9 mouse cellular contexts compared by ENCODE assay signal in the genomic region with DNA sequence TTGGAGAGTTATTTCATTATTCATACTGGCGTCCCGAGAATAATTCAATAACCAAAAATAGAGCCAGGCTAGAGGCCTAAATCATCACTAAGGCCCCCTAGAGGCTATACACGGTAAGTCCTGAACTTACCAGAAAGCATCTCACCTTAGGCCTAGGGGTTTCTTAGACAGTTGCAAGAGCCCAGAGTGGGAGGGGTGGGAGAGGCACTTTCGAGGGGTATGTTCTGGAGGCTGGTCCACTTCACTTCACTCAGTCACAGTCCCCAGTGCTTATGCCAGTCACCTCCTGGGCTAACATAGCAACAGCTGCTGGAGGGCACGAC.
A peak's percentile ranks its signal among the peaks of the same experiment; 100 is the strongest.
DNase-seq lines count a peak whose midpoint lies in the region; ATAC-seq and TF ChIP-seq lines count a peak whose summit lies in the region.
"Had no signal": no experiment of that assay in that cellular context is flagged by ENCODE, and none has a peak within 500 bp of the region (broad histone marks: within the 10 kb centered on the region; RNA-seq: fewer than 3 reads in every experiment).

No protein-coding gene starts in this region.

- H3K36me3 ChIP-seq in forebrain, embryonic 15.5 days, result no peaks in the 10 kb centered on the region
- H3K36me3 ChIP-seq in forebrain, postnatal 0 days (ENCODE audit: insufficient read depth), result no peaks in the 10 kb centered on the region
- H3K36me3 ChIP-seq in midbrain, embryonic 13.5 days, result no peaks in the 10 kb centered on the region
- no peaks in the 10 kb centered on the region for H3K36me3 ChIP-seq in midbrain, embryonic 10.5 days
- H3K36me3 ChIP-seq: neural tube, embryonic 13.5 days had no signal

- TF ChIP-seq CTCF in forebrain, postnatal 0 days (IDR thresholded peaks at IDR 0.05; ENCODE audit: low read depth), result no peak

- no peak overlapping the region for H3K4me2 ChIP-seq in forebrain, embryonic 15.5 days (replicated peaks)
- H3K4me2 ChIP-seq in forebrain, postnatal 0 days (ENCODE audit: low read depth), result no peak overlapping the region
- H3K4me2 ChIP-seq in midbrain, embryonic 13.5 days (replicated peaks), result no peak overlapping the region

- no peak overlapping the region for H3K4me3 ChIP-seq in forebrain, embryonic 15.5 days
- H3K4me3 ChIP-seq in forebrain, postnatal 0 days (ENCODE audit: low read depth, low read length), result no peak overlapping the region
- no peak overlapping the region for H3K4me3 ChIP-seq in midbrain, embryonic 13.5 days (replicated peaks)
- H3K4me3 ChIP-seq in midbrain, embryonic 10.5 days, result no peak overlapping the region

- peak; percentile 29; the same call in 1 of the 2 replicates for ATAC-seq in forebrain, embryonic 15.5 days (replicated peaks)
- ATAC-seq in forebrain, postnatal 0 days, result no peak
- peak; percentile 43; the same call in 1 of the 2 replicates for ATAC-seq in midbrain, embryonic 13.5 days
- peak; percentile 74 for ATAC-seq in megakaryocyte progenitor cell, adult 5-6 weeks (replicated peaks; ENCODE audit: poor library complexity)

- H3K9me3 ChIP-seq in forebrain, embryonic 15.5 days, result no peaks in the 10 kb centered on the region
- H3K9me3 ChIP-seq in forebrain, postnatal 0 days (ENCODE audit: low read length), result no peaks in the 10 kb centered on the region
- no peaks in the 10 kb centered on the region for H3K9me3 ChIP-seq in midbrain, embryonic 13.5 days
- H3K9me3 ChIP-seq in midbrain, embryonic 10.5 days (replicated peaks), result no peaks in the 10 kb centered on the region
- H3K9me3 ChIP-seq: neural tube, embryonic 13.5 days had no signal

- WGBS in forebrain, embryonic 15.5 days, result 76% methylated on average over 5 of the region's 5 CpGs
- 81% methylated on average over 5 of the region's 5 CpGs for WGBS in forebrain, postnatal 0 days
- 77% methylated on average over 5 of the region's 5 CpGs for WGBS in midbrain, embryonic 13.5 days
- 76% methylated on average over 5 of the region's 5 CpGs for WGBS in midbrain, embryonic 10.5 days

- H3K9ac ChIP-seq in forebrain, embryonic 15.5 days (replicated peaks), result no peak overlapping the region
- H3K9ac ChIP-seq in forebrain, postnatal 0 days, result no peak overlapping the region
- H3K9ac ChIP-seq in midbrain, embryonic 13.5 days (replicated peaks), result no peak overlapping the region

- H3K27me3 ChIP-seq in forebrain, embryonic 15.5 days, result no peaks in the 10 kb centered on the region
- no peaks in the 10 kb centered on the region for H3K27me3 ChIP-seq in forebrain, postnatal 0 days (ENCODE audit: insufficient read depth, low read length)
- no peaks in the 10 kb centered on the region for H3K27me3 ChIP-seq in midbrain, embryonic 13.5 days
- no peaks in the 10 kb centered on the region for H3K27me3 ChIP-seq in midbrain, embryonic 10.5 days (ENCODE audit: low read depth, poor library complexity, severe bottlenecking)
- H3K27me3 ChIP-seq: neural tube, embryonic 13.5 days had no signal

- H3K4me1 ChIP-seq in forebrain, embryonic 15.5 days, result no peaks in the 10 kb centered on the region
- H3K4me1 ChIP-seq in forebrain, postnatal 0 days (ENCODE audit: insufficient read depth), result no peaks in the 10 kb centered on the region
- no peaks in the 10 kb centered on the region for H3K4me1 ChIP-seq in midbrain, embryonic 13.5 days (replicated peaks)
- no peaks in the 10 kb centered on the region for H3K4me1 ChIP-seq in midbrain, embryonic 10.5 days
- H3K4me1 ChIP-seq: neural tube, embryonic 13.5 days had no signal

- no peak for DNase-seq in forebrain, postnatal 0 days
- no peak for DNase-seq in midbrain, embryonic 10.5 days (ENCODE audit: low spot score)
- peak; percentile 46 for DNase-seq in ES-CJ7 (ENCODE audit: low read depth, low spot score)
- no peak for DNase-seq in urinary bladder, postnatal 14 days (ENCODE audit: low spot score)
- DNase-seq in adrenal gland, postnatal 25 days, result no peak

- no peak overlapping the region for H3K27ac ChIP-seq in forebrain, embryonic 15.5 days (replicated peaks)
- no peak overlapping the region for H3K27ac ChIP-seq in forebrain, postnatal 0 days (ENCODE audit: low read depth, low read length)
- no peak overlapping the region for H3K27ac ChIP-seq in midbrain, embryonic 13.5 days
- no peak overlapping the region for H3K27ac ChIP-seq in midbrain, embryonic 10.5 days (replicated peaks)
- H3K27ac ChIP-seq: neural tube, embryonic 13.5 days had no signal
